Mouse (Mus musculus): ENCODE measurements around the gene Abtb1. TPM values are rescaled to one million over a fixed set of nuclear protein-coding genes. Genes with fewer than 3 reads are reported as not detected.

Abtb1 gene
- polyA plus RNA-seq, 1 experiment from 2014 or later = 35.8 TPM

GRCm38 (mm10) chr6:88809091-88810037, 32.4 kb downstream of the Abtb1 start:
- DNase-seq (ENCODE audit: low read depth, low spot score) = no peak
- POLR2A ChIA-PET = no interaction called here
- in situ Hi-C loops (cut with MboI; ENCODE audit: low pct_unique_long_range_greater_than_20kb) = no loop called here
- no peaks in the 10 kb centered on the region for H3K27me3 ChIP-seq
- CTCF ChIA-PET = interaction anchor here (1.0 kb wide), 1 partner anchor 159 kb away, joined by 3 read pairs; no protein-coding TSS in a partner anchor
- no peak for ATAC-seq
- no peak for TF ChIP-seq CTCF (IDR thresholded peaks at IDR 0.05)

GRCm38 (mm10) chr6:88804966-88805577, 36.7 kb downstream of the Abtb1 start:
- H3K27me3 ChIP-seq = no peaks in the 10 kb centered on the region
- ATAC-seq (no peak), DNase-seq (ENCODE audit: low read depth, low spot score) (no peak)
- in situ Hi-C loops (cut with MboI; ENCODE audit: low pct_unique_long_range_greater_than_20kb) = no loop called here
- ChIA-PET CTCF (no interaction called here), POLR2A (no interaction called here)
- TF ChIP-seq CTCF (IDR thresholded peaks at IDR 0.05) = no peak

DNA sequence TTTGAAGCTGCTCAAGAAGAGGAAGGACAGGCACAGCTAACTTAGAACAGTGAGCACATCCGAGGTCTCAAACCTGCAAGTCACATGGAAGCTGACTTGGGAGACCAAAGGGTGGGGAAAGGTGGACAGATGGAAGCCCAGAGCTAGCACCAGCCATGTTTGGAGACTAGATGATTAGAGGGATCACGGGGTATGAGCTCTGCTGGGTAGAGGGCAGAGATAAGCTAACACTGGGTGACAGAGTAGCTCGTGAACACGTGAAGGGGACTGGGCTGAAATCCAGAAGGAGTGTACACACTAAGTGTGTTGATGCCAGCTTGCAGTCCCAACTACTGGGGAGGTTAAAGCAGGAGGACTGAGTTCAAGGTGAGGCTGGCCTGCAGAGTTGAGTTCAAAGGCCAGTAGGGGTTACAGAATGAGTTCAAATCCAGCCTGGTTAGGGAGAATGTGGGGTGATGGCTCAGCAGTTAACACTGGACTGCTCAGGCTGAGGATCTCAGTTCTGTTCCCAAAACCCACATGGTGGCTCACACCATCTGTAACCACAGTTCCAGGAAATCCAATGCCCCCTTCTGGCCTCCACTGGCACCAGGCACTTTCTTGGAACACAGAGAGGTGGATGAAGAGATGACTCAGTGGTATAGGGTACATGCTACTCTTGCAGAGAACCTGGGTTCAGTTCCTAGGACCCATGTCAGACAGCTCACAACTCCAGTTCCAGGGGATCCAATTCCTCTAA, 37.7 kb downstream of the Abtb1 start:
- no peaks in the 10 kb centered on the region for H3K27me3 ChIP-seq
- CTCF ChIA-PET = interaction anchor here (2.2 kb wide), 1 partner anchor 8 kb away, joined by 10 read pairs; no protein-coding TSS in a partner anchor
- TF ChIP-seq CTCF (IDR thresholded peaks at IDR 0.05) = no peak
- in situ Hi-C loops (cut with MboI; ENCODE audit: low pct_unique_long_range_greater_than_20kb) = no loop called here
- POLR2A ChIA-PET = no interaction called here
- DNase-seq (ENCODE audit: low read depth, low spot score) (no peak), ATAC-seq (no peak)

DNA sequence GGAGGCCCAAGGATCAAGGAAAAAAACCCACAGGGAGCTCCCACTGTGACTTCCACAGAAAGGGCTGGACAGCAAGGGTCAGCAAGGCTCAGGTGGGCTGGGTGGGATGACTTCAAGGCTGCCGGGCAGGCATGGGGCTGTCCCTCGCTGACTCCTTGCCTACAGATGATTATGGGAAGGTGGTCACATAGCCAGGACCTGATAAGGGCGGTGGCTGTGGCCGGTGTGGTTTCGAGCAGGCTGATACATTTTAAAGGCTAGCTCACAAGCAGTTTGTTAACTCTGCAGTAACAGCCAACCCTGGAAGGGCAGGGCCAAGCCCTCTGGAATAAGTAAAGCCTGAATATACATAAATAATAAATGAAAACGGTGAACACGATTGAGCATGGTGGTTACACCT, 38.7 kb downstream of the Abtb1 start:
- ChIA-PET CTCF (interaction anchor here (2.2 kb wide), 1 partner anchor 9 kb away, joined by 10 read pairs; no protein-coding TSS in a partner anchor), POLR2A (no interaction called here)
- DNase-seq (ENCODE audit: low read depth, low spot score) = no peak
- in situ Hi-C loops (cut with MboI; ENCODE audit: low pct_unique_long_range_greater_than_20kb) = no loop called here
- ATAC-seq = no peak
- H3K27me3 ChIP-seq = no peaks in the 10 kb centered on the region
- TF ChIP-seq CTCF (IDR thresholded peaks at IDR 0.05) = no peak

DNA sequence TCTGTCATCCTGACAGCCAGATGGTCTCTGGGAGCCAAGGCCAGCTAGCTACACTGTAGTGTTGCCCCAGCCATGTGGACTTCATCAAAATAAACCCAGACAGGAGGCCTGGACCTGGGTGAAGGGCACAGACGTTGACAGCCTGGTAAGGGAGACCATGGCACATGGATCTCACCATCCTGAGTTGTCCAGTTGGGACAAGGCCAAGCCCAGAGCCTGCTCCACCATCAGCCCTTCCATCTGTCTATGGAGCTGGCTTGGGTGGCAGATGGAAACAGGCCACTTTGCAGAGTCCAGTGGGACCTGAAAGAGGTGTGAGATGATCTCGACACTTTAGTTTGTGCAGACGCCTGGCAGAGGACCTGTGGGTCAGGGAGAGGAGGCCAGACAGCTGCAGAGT, 41.0 kb downstream of the Abtb1 start:
- H3K27me3 ChIP-seq = no peaks in the 10 kb centered on the region
- DNase-seq (ENCODE audit: low read depth, low spot score) (no peak), ATAC-seq (no peak)
- TF ChIP-seq CTCF (IDR thresholded peaks at IDR 0.05) = no peak
- in situ Hi-C loops (cut with MboI; ENCODE audit: low pct_unique_long_range_greater_than_20kb) = no loop called here
- CTCF ChIA-PET = no interaction called here
- POLR2A ChIA-PET = no interaction called here

DNA sequence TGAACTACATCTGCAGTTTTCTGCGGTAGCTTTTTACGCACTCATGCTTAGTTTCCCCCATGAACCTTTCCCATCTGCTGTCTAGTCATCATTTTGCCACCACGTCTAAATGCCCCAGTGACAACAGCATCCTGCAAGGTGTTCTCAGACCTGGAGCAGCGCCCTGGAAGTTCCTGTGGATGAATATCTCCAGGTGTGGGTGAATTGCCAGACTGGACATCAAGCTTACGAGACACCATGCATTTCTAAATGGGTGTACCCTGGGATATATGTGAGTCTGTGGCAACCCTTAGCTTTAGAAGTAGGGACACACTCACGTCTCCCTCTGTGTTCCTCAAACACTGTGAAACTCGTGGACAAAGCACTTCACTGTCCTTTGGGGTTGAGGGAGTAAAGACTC, 41.6 kb downstream of the Abtb1 start:
- H3K27me3 ChIP-seq = no peaks in the 10 kb centered on the region
- TF ChIP-seq CTCF (IDR thresholded peaks at IDR 0.05) = no peak
- DNase-seq (ENCODE audit: low read depth, low spot score) = no peak
- no peak for ATAC-seq
- in situ Hi-C loops (cut with MboI; ENCODE audit: low pct_unique_long_range_greater_than_20kb) = no loop called here
- ChIA-PET CTCF (no interaction called here), POLR2A (no interaction called here)

DNA sequence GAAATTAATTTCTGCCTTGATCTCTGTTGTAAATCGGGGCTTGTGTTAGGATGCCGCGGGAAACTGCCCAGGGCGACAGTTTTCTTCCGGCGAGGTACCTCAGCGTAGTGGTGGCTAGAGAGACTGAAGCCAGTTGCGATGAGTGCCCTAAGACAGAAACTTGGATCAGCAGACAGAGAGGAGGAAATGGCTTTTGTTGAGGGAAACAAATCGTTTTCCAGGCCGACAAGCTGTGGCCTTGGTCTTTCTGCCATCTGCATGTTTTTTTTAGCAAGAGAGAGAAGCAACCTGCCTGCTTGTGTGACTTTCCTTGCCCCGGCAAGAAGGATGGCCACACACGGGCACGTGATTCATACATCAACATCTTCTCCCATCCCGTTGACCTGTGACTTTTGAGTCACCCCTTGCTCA, 47.2 kb downstream of the Abtb1 start:
- no peaks in the 10 kb centered on the region for H3K27me3 ChIP-seq
- DNase-seq (ENCODE audit: low read depth, low spot score) (no peak), ATAC-seq (no peak)
- POLR2A ChIA-PET = no interaction called here
- CTCF ChIA-PET = no interaction called here
- no peak for TF ChIP-seq CTCF (IDR thresholded peaks at IDR 0.05)
- in situ Hi-C loops (cut with MboI; ENCODE audit: low pct_unique_long_range_greater_than_20kb) = no loop called here

- POLR2A ChIA-PET = no interaction called here
- DNase-seq (ENCODE audit: low read depth, low spot score) (no peak), ATAC-seq (no peak)
- no peak for TF ChIP-seq CTCF (IDR thresholded peaks at IDR 0.05)
- CTCF ChIA-PET = no interaction called here
- in situ Hi-C loops (cut with MboI; ENCODE audit: low pct_unique_long_range_greater_than_20kb) = no loop called here
- H3K27me3 ChIP-seq = no peaks in the 10 kb centered on the region
Measured at GRCm38 (mm10) chr6:88793872-88794271, 47.9 kb downstream of the Abtb1 start.

GRCm38 (mm10) chr6:88793243-88793642, 48.5 kb downstream of the Abtb1 start:
- POLR2A ChIA-PET = interaction anchor here (0.6 kb wide), 1 partner anchor 165 kb away, joined by 3 read pairs; no protein-coding TSS in a partner anchor
- H3K27me3 ChIP-seq = no peaks in the 10 kb centered on the region
- in situ Hi-C loops (cut with MboI; ENCODE audit: low pct_unique_long_range_greater_than_20kb) = no loop called here
- CTCF ChIA-PET = no interaction called here
- ATAC-seq (no peak), DNase-seq (ENCODE audit: low read depth, low spot score) (no peak)
- TF ChIP-seq CTCF (IDR thresholded peaks at IDR 0.05) = no peak

- in situ Hi-C loops (cut with MboI; ENCODE audit: low pct_unique_long_range_greater_than_20kb) = no loop called here
- TF ChIP-seq CTCF (IDR thresholded peaks at IDR 0.05) = no peak
- ATAC-seq = no peak
Measured at GRCm38 (mm10) chr6:88792147-88792691, 49.6 kb downstream of the Abtb1 start.

More at GRCm38 (mm10) chr6:88792147-88792691, 49.6 kb downstream of the Abtb1 start:
- DNase-seq (ENCODE audit: low read depth, low spot score) = no peak
- H3K27me3 ChIP-seq = no peaks in the 10 kb centered on the region
- ChIA-PET CTCF (no interaction called here), POLR2A (no interaction called here)
